Mouse (Mus musculus) heart, embryonic 11.5 days (tissue): ENCODE results near the gene Ifna6. TPM values are rescaled to one million over a fixed set of nuclear protein-coding genes. Genes with fewer than 3 reads are reported as not detected.

ENCODE experiments used
- ATAC-seq: fragments of 200-750 bp; cut with Nextera tagmentation; replicated peaks from 2 replicates; pipeline ENCODE4 v1.8.0; 2017; ENCODE audit warnings: moderate library complexity; ENCODE audit not compliant: insufficient number of reproducible peaks, low FRiP score, low TSS enrichment
- H3K27ac ChIP-seq: fragments of 300-500 bp; sonication (generic); 2 replicates; pipeline ENCODE4 v1.5.1; 2014; ENCODE audit warnings: mild to moderate bottlenecking, low read depth, low read length
- H3K27me3 ChIP-seq: fragments of 300-500 bp; sonication (generic); 2 replicates; pipeline ENCODE4 v1.6.1; 2014; ENCODE audit warnings: mild to moderate bottlenecking, low read length, mixed read lengths; ENCODE audit not compliant: control insufficient read depth, insufficient read depth
- H3K36me3 ChIP-seq: fragments of 300-500 bp; sonication (generic); 2 replicates; pipeline ENCODE4 v1.6.1; 2014; ENCODE audit warnings: mild to moderate bottlenecking, low read length, moderate library complexity, mixed read lengths; ENCODE audit not compliant: control insufficient read depth, insufficient read depth
- H3K4me1 ChIP-seq: fragments of 300-500 bp; sonication (generic); 2 replicates; pipeline ENCODE4 v1.6.1; 2014; ENCODE audit warnings: low read length; ENCODE audit not compliant: control insufficient read depth, insufficient read depth
- H3K4me2 ChIP-seq: fragments of 300-500 bp; sonication (generic); 2 replicates; pipeline ENCODE4 v1.6.1; 2014; ENCODE audit warnings: mild to moderate bottlenecking, moderate library complexity
- H3K4me3 ChIP-seq: fragments of 300-500 bp; sonication (generic); 2 replicates; pipeline ENCODE4 v1.5.1; 2014; ENCODE audit warnings: low read depth, low read length
- H3K9ac ChIP-seq: fragments of 300-500 bp; sonication (generic); 2 replicates; pipeline ENCODE4 v1.6.1; 2014; ENCODE audit warnings: mild to moderate bottlenecking, low read depth, low read length, moderate library complexity
- H3K9me3 ChIP-seq: fragments of 300-500 bp; sonication (generic); replicated peaks from 2 replicates; pipeline ENCODE4 v1.6.1; 2016; ENCODE audit warnings: low read length; ENCODE audit not compliant: control insufficient read depth
- WGBS: fragments of 180-500 bp; shearing (Covaris S2); extraction: QIAGEN DNeasy Blood & Tissue Kit; methylation state at CpG from one replicate; pipeline ENCODE4 v1.1.7; 2014; ENCODE audit not compliant: insufficient replicate concordance; 5-methylcytosine and 5-hydroxymethylcytosine counted together
- polyA plus RNA-seq: library from polyadenylated mRNA; unstranded; fragments of >200 nt; fragmentation: Nextera tagmentation; extraction: Ambion mirVana; gene quantifications from 2 replicates; pipeline ENCODE4 v1.2.1, GENCODE M21; 2014

Gene Ifna6
- polyA plus RNA-seq, 1 experiment from 2014 or later: not detected

GRCm38 (mm10) chr4:88864599-88864998, 37.4 kb downstream of the Ifna6 start:
- no peak overlapping the region for H3K27ac ChIP-seq
- H3K4me2 ChIP-seq: no peak overlapping the region
- H3K9me3 ChIP-seq: no peaks in the 10 kb centered on the region
- ATAC-seq: no peak
- WGBS: 54% methylated on average over 9 of the region's 9 CpGs
- no peaks in the 10 kb centered on the region for H3K36me3 ChIP-seq
- no peaks in the 10 kb centered on the region for H3K4me1 ChIP-seq
- no peak overlapping the region for H3K4me3 ChIP-seq
- H3K9ac ChIP-seq: no peak overlapping the region
- peaks cover 11% of the 10 kb centered on the region; the same call in 1 of the 2 replicates for H3K27me3 ChIP-seq

- Histone ChIP-seq H3K4me2 (no peak overlapping the region), H3K9ac (no peak overlapping the region), H3K9me3 (no peaks in the 10 kb centered on the region), H3K4me1 (no peaks in the 10 kb centered on the region), H3K27ac (no peak overlapping the region), H3K4me3 (no peak overlapping the region), H3K27me3 (peaks cover 11% of the 10 kb centered on the region; the same call in 1 of the 2 replicates), H3K36me3 (no peaks in the 10 kb centered on the region)
- no peak for ATAC-seq
- 32% methylated on average over 6 of the region's 6 CpGs for WGBS
Observed at GRCm38 (mm10) chr4:88865011-88865569, 37.9 kb downstream of the Ifna6 start.

GRCm38 (mm10) chr4:88867366-88867925, 40.2 kb downstream of the Ifna6 start:
- Histone ChIP-seq H3K4me3 (peak overlapping the region; percentile 62), H3K9me3 (no peaks in the 10 kb centered on the region), H3K4me2 (peak overlapping the region; percentile 93), H3K4me1 (no peaks in the 10 kb centered on the region), H3K27me3 (peaks cover 11% of the 10 kb centered on the region; the same call in 1 of the 2 replicates), H3K27ac (no peak overlapping the region), H3K9ac (no peak overlapping the region; the same call in 1 of the 2 replicates), H3K36me3 (no peaks in the 10 kb centered on the region)
- WGBS: 1% methylated on average over 8 of the region's 8 CpGs
- ATAC-seq: 0 out of 2 replicates have a peak, but pooled peaks have one; percentile 1

- ATAC-seq: peak; percentile 55; the same call in 1 of the 2 replicates
- 7% methylated on average over 31 of the region's 31 CpGs for WGBS
Observed at GRCm38 (mm10) chr4:88867926-88868911, 41.0 kb downstream of the Ifna6 start.

GRCm38 (mm10) chr4:88872691-88873090, 45.5 kb downstream of the Ifna6 start:
- H3K4me3 ChIP-seq: no peak overlapping the region
- H3K36me3 ChIP-seq: no peaks in the 10 kb centered on the region
- H3K9ac ChIP-seq: no peak overlapping the region
- no peaks in the 10 kb centered on the region for H3K9me3 ChIP-seq
- 2% methylated on average over 2 of the region's 2 CpGs for WGBS
- no peak for ATAC-seq
- H3K27ac ChIP-seq: no peak overlapping the region
- no peaks in the 10 kb centered on the region for H3K4me1 ChIP-seq
- H3K4me2 ChIP-seq: no peak overlapping the region
- H3K27me3 ChIP-seq: no peaks in the 10 kb centered on the region

More at GRCm38 (mm10) chr4:88867926-88868911, 41.0 kb downstream of the Ifna6 start:
- H3K27ac ChIP-seq: no peak overlapping the region
- no peaks in the 10 kb centered on the region for H3K4me1 ChIP-seq
- peak overlapping the region; percentile 62 for H3K4me3 ChIP-seq
- peak overlapping the region; percentile 73 for H3K9ac ChIP-seq
- H3K27me3 ChIP-seq: peaks cover 8% of the 10 kb centered on the region; the same call in 1 of the 2 replicates
- H3K4me2 ChIP-seq: peak overlapping the region; percentile 93
- no peaks in the 10 kb centered on the region for H3K36me3 ChIP-seq
- no peaks in the 10 kb centered on the region for H3K9me3 ChIP-seq

GRCm38 (mm10) chr4:88875435-88876095, 48.3 kb downstream of the Ifna6 start:
- Histone ChIP-seq H3K36me3 (no peaks in the 10 kb centered on the region), H3K27me3 (no peaks in the 10 kb centered on the region), H3K9me3 (no peaks in the 10 kb centered on the region), H3K27ac (no peak overlapping the region), H3K9ac (no peak overlapping the region), H3K4me2 (no peak overlapping the region), H3K4me1 (no peaks in the 10 kb centered on the region), H3K4me3 (no peak overlapping the region)
- no peak for ATAC-seq
- 27% methylated on average over 4 of the region's 4 CpGs for WGBS

GRCm38 (mm10) chr4:88876520-88876919, 49.3 kb downstream of the Ifna6 start:
- WGBS: 71% methylated on average over 4 of the region's 4 CpGs
- Histone ChIP-seq H3K36me3 (no peaks in the 10 kb centered on the region), H3K9me3 (no peaks in the 10 kb centered on the region), H3K9ac (no peak overlapping the region), H3K4me3 (no peak overlapping the region), H3K4me2 (no peak overlapping the region), H3K4me1 (no peaks in the 10 kb centered on the region), H3K27ac (no peak overlapping the region), H3K27me3 (no peaks in the 10 kb centered on the region)
- no peak for ATAC-seq
